ENCODE assay signal across 21 mouse cellular contexts in the genomic region with DNA sequence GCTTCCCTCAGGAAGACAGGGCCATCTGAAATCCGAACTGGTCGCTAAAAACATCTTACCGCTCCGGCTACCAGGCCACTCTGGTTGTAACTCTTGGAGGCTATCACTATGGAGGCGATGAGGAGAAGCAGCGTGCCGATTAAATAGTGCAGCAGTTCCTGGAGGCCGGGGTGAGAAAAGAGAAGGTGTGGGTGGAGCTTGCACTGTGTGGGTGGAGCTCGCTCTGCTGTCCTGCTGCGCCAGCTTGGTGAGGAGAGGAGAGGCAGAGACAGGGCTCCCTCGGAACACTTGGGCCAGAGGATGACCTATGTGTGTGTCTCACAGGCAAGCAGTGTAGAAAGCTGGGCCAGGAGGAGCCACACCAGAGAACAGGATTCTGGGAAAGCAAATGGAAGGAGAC. TPM values are rescaled to one million over a fixed set of nuclear protein-coding genes. Genes with fewer than 3 reads are reported as not detected.
DNase-seq lines count a peak whose midpoint lies in the region; ATAC-seq lines count a peak whose summit lies in the region.
"Had no signal": no experiment of that assay in that cellular context is flagged by ENCODE, and none has a peak within 500 bp of the region (broad histone marks: within the 10 kb centered on the region; RNA-seq: fewer than 3 reads in every experiment).

No protein-coding gene starts in this region.

- no peaks in the 10 kb centered on the region for H3K27me3 ChIP-seq in heart, embryonic 11.5 days (ENCODE audit: control insufficient read depth, insufficient read depth, low read length)
- H3K27me3 ChIP-seq: heart, embryonic 12.5 days; Patski had no signal

- 73% methylated on average over 11 of the region's 11 CpGs for WGBS in heart, embryonic 11.5 days (ENCODE audit: insufficient replicate concordance)

- 0 out of 2 replicates have a peak, but pooled peaks cover 3% of the 10 kb centered on the region for H3K36me3 ChIP-seq in heart, embryonic 11.5 days (ENCODE audit: control insufficient read depth, insufficient read depth, low read length)

- H3K9ac ChIP-seq in heart, embryonic 11.5 days (ENCODE audit: low read depth, low read length), result no peak overlapping the region
- H3K9ac ChIP-seq: heart, embryonic 12.5 days; hindbrain, embryonic 14.5 days had no signal

- H3K27ac ChIP-seq in heart, embryonic 11.5 days (ENCODE audit: low read depth, low read length), result no peak overlapping the region
- H3K27ac ChIP-seq: embryonic facial prominence, embryonic 10.5 days; forebrain, embryonic 10.5 days; heart, adult 2 months; hindbrain, embryonic 10.5 days; hindbrain, embryonic 14.5 days had no signal

- H3K9me3 ChIP-seq in heart, embryonic 11.5 days (replicated peaks; ENCODE audit: control insufficient read depth, low read length), result no peaks in the 10 kb centered on the region
- H3K9me3 ChIP-seq: embryonic facial prominence, embryonic 10.5 days; forebrain, embryonic 10.5 days; heart, embryonic 12.5 days; hindbrain, embryonic 10.5 days had no signal

- no peak overlapping the region for H3K4me3 ChIP-seq in heart, embryonic 11.5 days (ENCODE audit: low read depth, low read length)
- H3K4me3 ChIP-seq: embryonic facial prominence, embryonic 10.5 days; erythroblast, embryonic 14.5 days; forebrain, embryonic 10.5 days; heart, adult 2 months; heart, embryonic 12.5 days; hindbrain, embryonic 10.5 days had no signal

- ATAC-seq in frontal cortex, adult (ENCODE audit: low TSS enrichment), result peak; percentile 78
- peak; percentile 24 for ATAC-seq in activated CD4-positive, CD25-positive, alpha-beta regulatory T cell, adult 4 months
- no peak for ATAC-seq in heart, embryonic 11.5 days (replicated peaks; ENCODE audit: insufficient number of reproducible peaks, low FRiP score, low TSS enrichment)
- ATAC-seq: forebrain, embryonic 14.5 days; intestine, embryonic 16.5 days; Patski had no signal

- no peaks in the 10 kb centered on the region for H3K4me1 ChIP-seq in heart, embryonic 11.5 days (ENCODE audit: control insufficient read depth, insufficient read depth, low read length)

- no peak for DNase-seq in frontal cortex, postnatal 10 days (ENCODE audit: low spot score in 2 of 2)
- peak; percentile 36 for DNase-seq in ES-CJ7 (ENCODE audit: low read depth, low spot score)
- no peak for DNase-seq in adrenal gland, postnatal 36 days
- DNase-seq in left cerebral cortex, adult 9 months (ENCODE audit: low spot score in 2 of 2), result no peak
- DNase-seq: adrenal gland, postnatal 14 days; cerebellum, adult 2 months; cerebellum, postnatal 10 days; gastrocnemius, postnatal 14 days; heart, adult 2 months had no signal

- H3K4me2 ChIP-seq in heart, embryonic 11.5 days, result no peak overlapping the region
- H3K4me2 ChIP-seq: heart, embryonic 12.5 days; hindbrain, embryonic 14.5 days had no signal

RNA-seq across cellular contexts. Expression of a gene that starts 19.8 kb away (rescaled TPM):
- polyA plus RNA-seq in activated CD4-positive, CD25-positive, alpha-beta regulatory T cell, adult 4 months (2017; shearing (Covaris generic)), result 100 to 1,000 TPM in 1 of 2 experiments, 10 to 100 TPM in 1; 90.6 to 114 TPM
- 10 to 100 TPM; 29.2 to 39.2 TPM for total RNA-seq in adrenal gland, postnatal 36 days (2021)
- 105 and 121 TPM in 2 replicates for polyA plus RNA-seq in heart, embryonic 11.5 days (2014; fragmentation: Nextera tagmentation; extraction: Ambion mirVana)

RNA-seq across cellular contexts. Expression of a gene that starts 30.9 kb away (rescaled TPM):
- polyA plus RNA-seq in activated CD4-positive, CD25-positive, alpha-beta regulatory T cell, adult 4 months (2017; shearing (Covaris generic)), result 10 to 100 TPM; 77.1 to 88.5 TPM
- 100 to 1,000 TPM in 1 of 2 experiments, 10 to 100 TPM in 1; 71.3 to 102 TPM for total RNA-seq in adrenal gland, postnatal 36 days (2021)
- polyA plus RNA-seq in heart, embryonic 11.5 days (2014; fragmentation: Nextera tagmentation; extraction: Ambion mirVana), result 35.6 and 39.5 TPM in 2 replicates
